Mouse (Mus musculus): Measurements from ENCODE around the gene 1600014C10Rik. TPM values are rescaled to one million over a fixed set of nuclear protein-coding genes. Genes with fewer than 3 reads are reported as not detected.

The 1600014C10Rik gene
- polyA plus RNA-seq, 1 experiment from 2014 or later: 14.4 TPM

DNA sequence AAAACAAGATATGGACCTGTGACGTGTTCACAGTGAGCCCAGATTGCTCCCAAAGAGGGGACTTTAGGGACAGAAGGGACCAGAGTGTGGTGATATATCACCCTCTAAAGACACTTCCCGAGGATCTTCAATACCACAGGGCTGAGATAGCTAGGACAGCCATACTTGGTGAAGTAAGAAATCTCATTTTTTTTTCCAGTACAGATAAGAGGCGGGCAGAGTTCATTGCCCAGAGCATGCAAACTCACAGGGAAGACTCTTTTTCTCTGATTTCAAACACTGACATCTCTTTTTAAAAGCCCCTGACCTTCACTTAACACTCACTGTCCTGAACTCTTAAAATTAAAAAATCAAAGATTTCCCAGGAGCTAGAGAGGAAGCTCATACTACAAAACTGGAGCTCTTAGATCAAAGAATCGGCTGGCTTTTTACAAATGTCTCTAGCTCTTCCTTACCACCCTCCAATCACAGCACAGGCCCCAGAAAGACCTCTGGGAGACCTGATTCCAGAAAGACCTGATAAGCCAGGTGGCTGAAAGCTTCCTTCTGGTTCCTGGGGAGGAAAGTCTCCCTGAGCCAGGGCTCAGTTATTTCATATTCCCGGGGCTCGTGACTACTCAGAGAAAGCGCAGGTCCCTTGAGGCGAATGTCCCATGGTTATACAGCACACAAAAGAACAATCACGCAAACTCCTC is 24.1 kb upstream of the 1600014C10Rik start:
- DNase-seq (ENCODE audit: low spot score): no peak
- WGBS: 84% methylated on average over 9 of the region's 9 CpGs
- ATAC-seq (ENCODE audit: insufficient number of reproducible peaks, low FRiP score, low TSS enrichment, low read depth): no peak

DNA sequence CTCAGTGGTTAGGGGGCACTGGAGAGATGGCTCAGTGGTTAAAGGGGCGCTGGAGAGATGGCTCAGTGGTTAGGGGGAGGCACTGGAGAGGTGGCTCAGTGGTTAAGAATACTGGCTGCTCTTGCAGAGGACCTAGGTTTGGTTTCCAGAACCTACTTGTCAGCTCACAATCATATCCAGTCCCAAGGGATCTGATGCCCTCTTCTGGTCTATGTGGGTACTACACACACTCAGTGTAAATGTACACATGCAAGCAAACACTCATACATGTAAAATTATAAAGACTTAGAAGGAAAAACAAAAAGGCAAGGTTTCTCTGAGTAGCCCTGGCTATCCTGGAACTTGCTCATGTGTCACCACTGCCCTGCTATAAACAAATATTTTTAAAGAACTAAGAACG is 21.6 kb upstream of the 1600014C10Rik start:
- no peak for ATAC-seq (ENCODE audit: insufficient number of reproducible peaks, low FRiP score, low TSS enrichment, low read depth)
- WGBS: 94% methylated on average over 2 of the region's 2 CpGs

More for the DNA sequence above, 24.1 kb upstream of the 1600014C10Rik start:
- no peak overlapping the region for H3K4me3 ChIP-seq (ENCODE audit: low read depth, low read length)
- no peaks in the 10 kb centered on the region for H3K36me3 ChIP-seq (ENCODE audit: control insufficient read depth, insufficient read depth, low read length)
- H3K27ac ChIP-seq (replicated peaks; ENCODE audit: low read depth, low read length): no peak overlapping the region
- H3K4me2 ChIP-seq (ENCODE audit: low read depth, severe bottlenecking): no peak overlapping the region
- no peaks in the 10 kb centered on the region for H3K4me1 ChIP-seq (ENCODE audit: control insufficient read depth, insufficient read depth, low read length)
- no peaks in the 10 kb centered on the region for H3K9me3 ChIP-seq (ENCODE audit: control insufficient read depth, low read length)
- no peak overlapping the region for H3K9ac ChIP-seq (ENCODE audit: low read length)
- H3K27me3 ChIP-seq (ENCODE audit: control insufficient read depth, insufficient read depth, low read length): no peaks in the 10 kb centered on the region

GRCm38 (mm10) chr7:38163433-38164050 is 19.5 kb upstream of the 1600014C10Rik start:
- Histone ChIP-seq H3K27me3 (ENCODE audit: control insufficient read depth, insufficient read depth, low read length) (no peaks in the 10 kb centered on the region), H3K4me3 (ENCODE audit: low read depth, low read length) (no peak overlapping the region), H3K27ac (replicated peaks; ENCODE audit: low read depth, low read length) (no peak overlapping the region), H3K9me3 (ENCODE audit: control insufficient read depth, low read length) (no peaks in the 10 kb centered on the region), H3K9ac (ENCODE audit: low read length) (no peak overlapping the region), H3K4me1 (ENCODE audit: control insufficient read depth, insufficient read depth, low read length) (no peaks in the 10 kb centered on the region), H3K4me2 (ENCODE audit: low read depth, severe bottlenecking) (no peak overlapping the region), H3K36me3 (ENCODE audit: control insufficient read depth, insufficient read depth, low read length) (no peaks in the 10 kb centered on the region)
- DNase-seq (ENCODE audit: low spot score): no peak
- ATAC-seq (ENCODE audit: insufficient number of reproducible peaks, low FRiP score, low TSS enrichment, low read depth): no peak
- 37% methylated on average over 9 of the region's 9 CpGs for WGBS

More for the DNA sequence above, 21.6 kb upstream of the 1600014C10Rik start:
- H3K4me3 ChIP-seq (ENCODE audit: low read depth, low read length): no peak overlapping the region
- H3K27ac ChIP-seq (replicated peaks; ENCODE audit: low read depth, low read length): no peak overlapping the region
- H3K4me2 ChIP-seq (ENCODE audit: low read depth, severe bottlenecking): no peak overlapping the region
- no peaks in the 10 kb centered on the region for H3K4me1 ChIP-seq (ENCODE audit: control insufficient read depth, insufficient read depth, low read length)
- no peaks in the 10 kb centered on the region for H3K27me3 ChIP-seq (ENCODE audit: control insufficient read depth, insufficient read depth, low read length)
- DNase-seq (ENCODE audit: low spot score): no peak
- no peaks in the 10 kb centered on the region for H3K9me3 ChIP-seq (ENCODE audit: control insufficient read depth, low read length)
- H3K9ac ChIP-seq (ENCODE audit: low read length): no peak overlapping the region
- no peaks in the 10 kb centered on the region for H3K36me3 ChIP-seq (ENCODE audit: control insufficient read depth, insufficient read depth, low read length)

DNA sequence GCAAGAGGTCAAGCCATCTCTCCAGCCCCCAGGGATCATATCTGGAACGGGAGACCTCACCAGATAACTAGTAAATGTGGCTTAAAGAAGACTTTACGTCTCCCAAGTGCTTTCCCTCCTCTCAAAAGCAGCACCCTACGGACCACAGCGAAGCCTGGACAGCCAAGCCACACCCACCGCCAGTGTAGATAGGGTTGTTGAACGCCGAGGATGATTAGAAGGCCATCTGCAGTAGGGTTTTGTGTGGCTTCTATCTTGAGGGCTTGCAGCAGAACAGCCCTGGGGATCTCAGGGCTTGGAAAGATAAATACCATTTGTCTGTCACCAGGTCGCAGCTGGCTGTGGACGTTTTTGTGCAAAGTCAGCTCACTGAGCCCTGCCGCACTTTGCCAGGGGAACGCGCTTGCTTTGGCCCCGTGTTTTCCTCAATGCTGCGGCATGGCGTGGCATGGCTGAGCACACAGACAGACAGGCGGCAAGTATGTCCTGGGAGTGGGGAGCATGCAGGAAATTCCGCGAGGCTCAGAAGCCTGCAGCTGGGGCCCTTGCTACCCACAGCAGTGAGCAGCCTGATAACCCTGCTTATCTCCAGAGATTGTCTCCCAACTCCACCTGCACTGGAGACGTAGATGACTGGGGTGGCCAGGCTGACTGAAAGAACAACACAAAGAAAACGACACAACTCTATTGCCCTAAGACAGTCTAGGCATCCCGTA is 15.9 kb upstream of the 1600014C10Rik start:
- Histone ChIP-seq H3K9me3 (ENCODE audit: control insufficient read depth, low read length) (no peaks in the 10 kb centered on the region), H3K4me2 (ENCODE audit: low read depth, severe bottlenecking) (peak overlapping the region; percentile 10; the same call in 1 of the 2 replicates), H3K4me3 (ENCODE audit: low read depth, low read length) (no peak overlapping the region), H3K27ac (replicated peaks; ENCODE audit: low read depth, low read length) (no peak overlapping the region), H3K4me1 (ENCODE audit: control insufficient read depth, insufficient read depth, low read length) (no peaks in the 10 kb centered on the region), H3K27me3 (ENCODE audit: control insufficient read depth, insufficient read depth, low read length) (no peaks in the 10 kb centered on the region), H3K36me3 (ENCODE audit: control insufficient read depth, insufficient read depth, low read length) (no peaks in the 10 kb centered on the region), H3K9ac (ENCODE audit: low read length) (no peak overlapping the region)
- DNase-seq (ENCODE audit: low spot score) (no peak), ATAC-seq (ENCODE audit: insufficient number of reproducible peaks, low FRiP score, low TSS enrichment, low read depth) (no peak)
- WGBS: 53% methylated on average over 21 of the region's 21 CpGs

DNA sequence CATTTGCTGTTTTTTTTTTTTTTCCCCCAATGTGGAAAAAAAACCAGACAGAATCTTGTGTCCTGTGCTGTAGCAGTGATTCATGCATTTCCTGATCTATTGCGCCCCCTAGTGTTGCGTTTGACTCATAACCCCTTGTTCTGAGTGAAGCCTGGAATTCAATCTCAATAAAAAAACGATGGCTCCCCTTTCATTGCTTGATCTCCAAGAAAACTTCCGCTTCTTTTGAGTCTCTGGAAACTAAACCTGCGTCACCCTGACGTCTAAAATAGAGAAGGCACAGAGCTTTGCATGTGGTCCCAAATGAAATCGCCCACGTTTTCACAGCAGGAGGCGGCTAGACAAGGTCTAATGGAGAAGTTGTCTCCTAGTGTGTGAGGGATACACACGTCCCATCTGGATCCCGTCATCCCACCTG is 15.3 kb upstream of the 1600014C10Rik start:
- H3K4me1 ChIP-seq (ENCODE audit: control insufficient read depth, insufficient read depth, low read length): no peaks in the 10 kb centered on the region
- no peak overlapping the region for H3K4me3 ChIP-seq (ENCODE audit: low read depth, low read length)
- ATAC-seq (ENCODE audit: insufficient number of reproducible peaks, low FRiP score, low TSS enrichment, low read depth): no peak
- peak; percentile 64 for DNase-seq (ENCODE audit: low spot score)
- H3K9me3 ChIP-seq (ENCODE audit: control insufficient read depth, low read length): no peaks in the 10 kb centered on the region
- no peak overlapping the region for H3K27ac ChIP-seq (replicated peaks; ENCODE audit: low read depth, low read length)
- WGBS: 15% methylated on average over 11 of the region's 11 CpGs
- H3K36me3 ChIP-seq (ENCODE audit: control insufficient read depth, insufficient read depth, low read length): no peaks in the 10 kb centered on the region
- no peak overlapping the region for H3K4me2 ChIP-seq (ENCODE audit: low read depth, severe bottlenecking)
- no peaks in the 10 kb centered on the region for H3K27me3 ChIP-seq (ENCODE audit: control insufficient read depth, insufficient read depth, low read length)
- H3K9ac ChIP-seq (ENCODE audit: low read length): no peak overlapping the region

GRCm38 (mm10) chr7:38173871-38174270 is 9.1 kb upstream of the 1600014C10Rik start:
- no peaks in the 10 kb centered on the region for H3K36me3 ChIP-seq (ENCODE audit: control insufficient read depth, insufficient read depth, low read length)
- peaks cover 2% of the 10 kb centered on the region; the same call in 1 of the 2 replicates for H3K4me1 ChIP-seq (ENCODE audit: control insufficient read depth, insufficient read depth, low read length)
- 22% methylated on average over 14 of the region's 14 CpGs for WGBS
- peak overlapping the region; percentile 12; the same call in 1 of the 2 replicates for H3K4me3 ChIP-seq (ENCODE audit: low read depth, low read length)
- no peaks in the 10 kb centered on the region for H3K9me3 ChIP-seq (ENCODE audit: control insufficient read depth, low read length)
- no peaks in the 10 kb centered on the region for H3K27me3 ChIP-seq (ENCODE audit: control insufficient read depth, insufficient read depth, low read length)
- H3K4me2 ChIP-seq (ENCODE audit: low read depth, severe bottlenecking): peak overlapping the region; percentile 38
- H3K9ac ChIP-seq (ENCODE audit: low read length): peak overlapping the region; percentile 69
- DNase-seq (ENCODE audit: low spot score) (peak; percentile 45), ATAC-seq (ENCODE audit: insufficient number of reproducible peaks, low FRiP score, low TSS enrichment, low read depth) (no peak)
- no peak overlapping the region for H3K27ac ChIP-seq (replicated peaks; ENCODE audit: low read depth, low read length)

DNA sequence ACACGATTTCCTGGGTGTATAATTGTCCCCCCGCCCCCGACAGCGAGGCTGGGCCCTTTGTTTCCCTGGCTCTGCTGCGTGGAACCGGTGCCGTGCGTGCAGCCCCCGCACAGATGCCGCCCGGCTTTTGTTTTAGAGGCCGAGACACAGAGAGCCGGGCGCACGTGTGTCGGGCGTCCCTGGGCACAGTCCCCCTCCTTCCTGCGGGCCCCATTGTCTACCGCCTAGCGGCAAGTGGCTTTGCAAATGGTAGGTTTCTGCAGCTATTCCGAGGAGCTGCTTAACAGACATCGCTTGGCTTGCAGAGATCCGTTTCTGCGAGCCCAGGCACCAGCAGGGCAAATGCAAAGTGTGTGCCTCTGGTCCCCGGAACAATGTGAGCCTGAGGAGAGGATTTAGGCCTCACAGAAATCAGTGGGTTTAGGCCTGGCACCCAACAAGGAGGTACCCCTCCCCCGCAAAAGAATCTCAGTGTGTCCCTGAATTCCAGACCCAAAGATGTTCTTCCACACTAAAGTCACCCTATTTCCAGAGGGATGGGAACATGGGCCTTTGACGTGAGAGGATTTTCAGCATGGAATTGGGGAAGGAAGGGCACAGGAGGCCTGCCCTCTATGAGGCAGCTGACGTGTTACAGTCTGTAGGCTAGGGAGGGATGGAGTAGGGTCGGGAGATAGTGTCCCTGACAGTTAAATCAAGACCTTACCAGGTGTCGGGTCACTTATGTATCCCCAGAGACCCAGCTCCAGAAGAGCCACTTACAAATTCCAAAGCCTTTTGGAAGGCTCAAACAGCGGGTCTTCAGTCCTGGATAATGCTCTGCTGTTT is 8.5 kb upstream of the 1600014C10Rik start:
- H3K4me2 ChIP-seq (ENCODE audit: low read depth, severe bottlenecking): peak overlapping the region; percentile 38
- no peaks in the 10 kb centered on the region for H3K27me3 ChIP-seq (ENCODE audit: control insufficient read depth, insufficient read depth, low read length)
- peak; percentile 80 for ATAC-seq (ENCODE audit: insufficient number of reproducible peaks, low FRiP score, low TSS enrichment, low read depth)
- peaks cover 2% of the 10 kb centered on the region; the same call in 1 of the 2 replicates for H3K4me1 ChIP-seq (ENCODE audit: control insufficient read depth, insufficient read depth, low read length)
- WGBS: 16% methylated on average over 31 of the region's 31 CpGs
- peak overlapping the region; percentile 69 for H3K9ac ChIP-seq (ENCODE audit: low read length)
- H3K9me3 ChIP-seq (ENCODE audit: control insufficient read depth, low read length): no peaks in the 10 kb centered on the region
- peak overlapping the region; percentile 12; the same call in 1 of the 2 replicates for H3K4me3 ChIP-seq (ENCODE audit: low read depth, low read length)
- no peaks in the 10 kb centered on the region for H3K36me3 ChIP-seq (ENCODE audit: control insufficient read depth, insufficient read depth, low read length)
- peak; percentile 68 for DNase-seq (ENCODE audit: low spot score)
- H3K27ac ChIP-seq (replicated peaks; ENCODE audit: low read depth, low read length): no peak overlapping the region

GRCm38 (mm10) chr7:38176056-38176455 is 7.0 kb upstream of the 1600014C10Rik start:
- no peaks in the 10 kb centered on the region for H3K9me3 ChIP-seq (ENCODE audit: control insufficient read depth, low read length)
- no peak overlapping the region for H3K9ac ChIP-seq (ENCODE audit: low read length)
- no peak for ATAC-seq (ENCODE audit: insufficient number of reproducible peaks, low FRiP score, low TSS enrichment, low read depth)
- H3K27ac ChIP-seq (replicated peaks; ENCODE audit: low read depth, low read length): no peak overlapping the region
- H3K4me2 ChIP-seq (ENCODE audit: low read depth, severe bottlenecking): no peak overlapping the region
- H3K27me3 ChIP-seq (ENCODE audit: control insufficient read depth, insufficient read depth, low read length): no peaks in the 10 kb centered on the region
- no peak overlapping the region for H3K4me3 ChIP-seq (ENCODE audit: low read depth, low read length)
- DNase-seq (ENCODE audit: low spot score): no peak
- 75% methylated on average over 3 of the region's 3 CpGs for WGBS
- peaks cover 2% of the 10 kb centered on the region; the same call in 1 of the 2 replicates for H3K4me1 ChIP-seq (ENCODE audit: control insufficient read depth, insufficient read depth, low read length)
- no peaks in the 10 kb centered on the region for H3K36me3 ChIP-seq (ENCODE audit: control insufficient read depth, insufficient read depth, low read length)

All from limb, embryonic 11.5 days (tissue).